Mouse (Mus musculus): ENCODE data around the gene Ydjc.

DNA sequence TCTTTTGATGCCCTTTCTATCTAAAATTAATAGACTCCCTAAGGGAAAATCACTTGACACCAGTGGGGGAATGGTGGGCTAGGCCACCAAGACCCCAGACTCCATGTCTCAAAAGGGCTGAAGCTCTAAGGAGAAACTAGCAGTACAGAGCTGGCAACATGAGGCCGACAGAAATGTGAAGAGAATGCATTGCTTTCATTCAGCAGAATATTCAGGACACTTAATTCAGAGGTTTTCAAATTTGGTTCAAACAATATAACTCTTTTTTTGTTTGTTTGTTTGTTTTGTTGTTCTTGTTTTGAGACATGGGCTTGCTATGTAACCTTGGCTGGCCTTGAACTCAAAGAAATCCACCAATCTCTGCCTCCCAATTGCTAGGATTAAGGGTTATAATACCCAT is 58.1 kb downstream of the Ydjc start, which contains the start of gene Ube2l3:
- no peak for TF ChIP-seq CTCF (IDR thresholded peaks at IDR 0.05; ENCODE audit: borderline replicate concordance, extremely low read depth, insufficient read depth, insufficient read length)
- TF ChIP-seq POLR2A (IDR thresholded peaks at IDR 0.05; ENCODE audit: borderline replicate concordance, extremely low read depth, insufficient read depth, insufficient read length, poor library complexity, severe bottlenecking) = no peak
